Mouse (Mus musculus) hindbrain, embryonic 10.5 days (tissue): ENCODE measurements around the gene Inpp4b. TPM values are rescaled to one million over a fixed set of nuclear protein-coding genes. Genes with fewer than 3 reads are reported as not detected.
"Not testable (repeated sequence)": the region's sequence is repeated elsewhere in the genome, so short reads cannot be mapped to it uniquely, and the experiment has no call there.

Experiments
- DNase-seq: peaks from one replicate; pipeline ENCODE4 v3.0.0-alpha.2; 2017; ENCODE audit warnings: low spot score
- H3K27ac ChIP-seq: fragments of 300-500 bp; sonication (generic); 2 replicates; pipeline ENCODE4 v1.5.1; 2016; ENCODE audit warnings: mild to moderate bottlenecking, moderate library complexity
- H3K27me3 ChIP-seq: fragments of 300-500 bp; sonication (generic); 2 replicates; pipeline ENCODE4 v1.6.1; 2016; ENCODE audit warnings: mild to moderate bottlenecking; ENCODE audit not compliant: poor library complexity, insufficient read depth, severe bottlenecking
- H3K36me3 ChIP-seq: fragments of 300-500 bp; sonication (generic); 2 replicates; pipeline ENCODE4 v1.6.1; 2016; ENCODE audit warnings: mild to moderate bottlenecking, moderate library complexity
- H3K4me1 ChIP-seq: fragments of 300-500 bp; sonication (generic); replicated peaks from 2 replicates; pipeline ENCODE4 v1.6.1; 2016; ENCODE audit warnings: mild to moderate bottlenecking
- H3K4me3 ChIP-seq: fragments of 300-500 bp; sonication (generic); 2 replicates; pipeline ENCODE4 v1.5.1; 2016; ENCODE audit warnings: mild to moderate bottlenecking, moderate library complexity
- H3K9me3 ChIP-seq: fragments of 300-500 bp; sonication (generic); 2 replicates; pipeline ENCODE4 v1.6.1; 2016; ENCODE audit warnings: mild to moderate bottlenecking, moderate library complexity
- WGBS: fragments of 180-500 bp; shearing (Covaris S2); methylation state at CpG from one replicate; pipeline ENCODE4 v1.1.7; 2016; 5-methylcytosine and 5-hydroxymethylcytosine counted together
- polyA plus RNA-seq: library from polyadenylated mRNA; unstranded; fragments of >200 nt; fragmentation: Nextera tagmentation; extraction: Ambion mirVana; gene quantifications from 2 replicates; pipeline ENCODE4 v1.2.1, GENCODE M21; 2016

The Inpp4b gene
- polyA plus RNA-seq, 1 experiment from 2014 or later, result 3.0 TPM

DNA sequence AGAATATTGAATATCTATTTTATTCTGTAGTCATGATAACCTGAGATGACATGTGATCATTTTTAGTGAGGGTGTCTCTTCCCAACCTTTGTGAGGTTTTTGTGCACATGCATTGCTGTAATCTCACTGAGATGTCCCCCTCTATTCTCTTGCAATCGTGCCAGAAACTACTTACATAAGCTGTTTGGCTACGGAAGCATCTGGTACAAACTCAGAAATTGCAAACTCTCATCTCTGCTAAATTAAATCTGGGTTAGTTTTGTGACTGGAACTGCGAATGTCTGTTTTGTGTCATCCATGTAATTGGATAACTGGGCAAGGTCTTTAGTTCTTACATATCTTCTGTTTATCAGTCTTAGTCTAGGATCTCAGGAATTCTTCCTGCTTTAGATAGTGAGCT lies 725.3 kb downstream of the Inpp4b start:
- H3K4me3 ChIP-seq, result no peak overlapping the region
- WGBS, result 92% methylated on average over 3 of the region's 3 CpGs
- H3K36me3 ChIP-seq, result no peaks in the 10 kb centered on the region
- H3K4me1 ChIP-seq, result no peaks in the 10 kb centered on the region
- no peaks in the 10 kb centered on the region for H3K9me3 ChIP-seq
- no peaks in the 10 kb centered on the region for H3K27me3 ChIP-seq
- no peak for DNase-seq
- no peak overlapping the region for H3K27ac ChIP-seq

DNA sequence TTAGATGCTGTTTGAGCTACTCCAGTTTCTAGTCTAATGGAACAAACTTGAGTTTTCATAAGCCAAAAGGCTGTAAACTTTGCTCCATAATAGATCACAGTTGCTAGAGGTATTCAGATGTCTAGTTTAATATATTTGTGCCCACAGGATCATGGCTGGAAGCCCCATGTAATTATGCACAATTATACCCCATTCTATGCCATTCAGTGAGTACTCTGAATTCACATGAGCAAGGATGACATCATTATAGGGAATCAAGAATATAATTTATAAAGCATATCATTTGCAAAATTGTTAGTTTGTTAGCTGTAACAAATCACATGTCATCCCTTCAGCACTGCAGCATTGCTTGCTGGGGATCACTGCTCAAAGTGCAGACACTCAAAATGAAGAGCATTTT lies 736.9 kb downstream of the Inpp4b start:
- H3K27me3 ChIP-seq, result no peaks in the 10 kb centered on the region
- no peaks in the 10 kb centered on the region for H3K36me3 ChIP-seq
- 0 out of 2 replicates have a peak, but pooled peaks cover 6% of the 10 kb centered on the region for H3K9me3 ChIP-seq
- H3K4me3 ChIP-seq, result no peak overlapping the region
- DNase-seq, result no peak
- no peaks in the 10 kb centered on the region for H3K4me1 ChIP-seq
- no peak overlapping the region for H3K27ac ChIP-seq

- H3K4me1 ChIP-seq, H3K4me3 ChIP-seq, H3K9me3 ChIP-seq, H3K36me3 ChIP-seq, H3K27me3 ChIP-seq, H3K27ac ChIP-seq, DNase-seq: not testable (repeated sequence)
- 94% methylated on average over 7 of the region's 7 CpGs for WGBS
Observed at GRCm38 (mm10) chr8:82086631-82087030, 744.3 kb downstream of the Inpp4b start.

DNA sequence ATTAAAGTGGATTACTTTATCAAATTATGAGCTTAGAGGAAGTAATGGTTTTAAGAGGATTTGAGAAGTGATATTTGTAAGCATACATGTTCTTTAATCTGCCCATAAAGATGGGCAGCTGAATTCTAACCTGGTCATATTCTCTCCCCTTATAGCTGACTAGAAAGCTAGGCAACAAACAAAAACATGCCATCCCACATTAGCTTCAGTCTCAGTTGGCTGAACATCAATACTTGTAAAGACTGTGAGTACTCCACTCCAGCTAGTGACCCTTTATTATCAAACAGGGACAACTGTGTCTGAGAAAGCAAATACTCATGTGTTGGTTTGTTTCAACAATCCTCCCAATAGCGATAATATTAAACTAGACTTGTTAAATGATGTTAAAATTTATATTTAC lies 748.5 kb downstream of the Inpp4b start:
- Histone ChIP-seq H3K27me3 (no peaks in the 10 kb centered on the region), H3K36me3 (no peaks in the 10 kb centered on the region), H3K4me3 (no peak overlapping the region), H3K4me1 (no peaks in the 10 kb centered on the region), H3K9me3 (no peaks in the 10 kb centered on the region), H3K27ac (no peak overlapping the region)
- DNase-seq, result no peak
- 84% methylated on average over 1 of the region's 1 CpGs for WGBS

GRCm38 (mm10) chr8:82093274-82093673 lies 750.9 kb downstream of the Inpp4b start:
- H3K27me3 ChIP-seq, result no peaks in the 10 kb centered on the region
- H3K4me3 ChIP-seq, result no peak overlapping the region
- no peaks in the 10 kb centered on the region for H3K4me1 ChIP-seq
- H3K27ac ChIP-seq, result no peak overlapping the region
- no peaks in the 10 kb centered on the region for H3K36me3 ChIP-seq
- no peak for DNase-seq
- H3K9me3 ChIP-seq, result no peaks in the 10 kb centered on the region

- H3K36me3 ChIP-seq, result no peaks in the 10 kb centered on the region
- H3K27me3 ChIP-seq, result no peaks in the 10 kb centered on the region
- no peak overlapping the region for H3K4me3 ChIP-seq
- no peaks in the 10 kb centered on the region for H3K4me1 ChIP-seq
- no peak overlapping the region for H3K27ac ChIP-seq
- no peak for DNase-seq
- no peaks in the 10 kb centered on the region for H3K9me3 ChIP-seq
Observed at GRCm38 (mm10) chr8:82104560-82104959, 762.2 kb downstream of the Inpp4b start.

DNA sequence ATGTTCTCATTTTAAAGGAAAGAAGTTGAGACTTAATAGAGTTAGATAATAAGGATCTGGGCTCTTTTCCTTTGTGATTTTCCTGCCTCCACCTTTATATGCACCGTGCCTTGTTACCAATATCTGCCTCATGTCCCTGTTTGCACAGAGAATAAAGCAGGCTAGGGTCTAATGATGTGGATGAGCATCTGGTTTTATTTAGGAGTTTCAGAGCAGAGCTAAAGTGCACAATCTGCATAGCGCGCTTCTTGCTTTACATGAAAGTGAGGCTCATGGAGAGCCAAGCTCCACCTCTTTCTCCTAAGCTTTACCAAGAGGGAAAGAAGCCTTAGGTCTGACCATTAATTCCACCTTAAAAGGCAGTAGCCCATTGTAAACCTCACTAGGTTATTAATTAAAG lies 763.8 kb downstream of the Inpp4b start:
- DNase-seq, result no peak

DNA sequence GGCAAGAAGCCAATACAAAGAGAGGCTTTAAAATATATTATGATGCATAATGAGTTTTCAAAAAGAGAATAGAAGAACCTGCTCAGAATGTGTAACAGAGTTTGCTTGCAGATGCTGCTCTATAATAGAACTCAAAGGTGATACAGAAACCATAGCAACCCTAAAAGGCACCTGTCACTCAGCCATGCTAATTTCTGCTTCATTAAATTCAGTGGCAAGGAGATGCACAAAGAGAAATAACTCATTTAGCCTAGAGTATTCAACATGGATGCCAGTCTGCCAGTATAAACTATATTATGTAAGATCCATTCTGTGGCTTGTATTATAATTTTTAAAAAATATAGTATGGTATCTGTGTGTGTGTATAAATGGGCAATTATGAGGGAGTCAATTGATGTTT lies 807.9 kb downstream of the Inpp4b start:
- Histone ChIP-seq H3K4me1 (no peaks in the 10 kb centered on the region), H3K27me3 (no peaks in the 10 kb centered on the region), H3K9me3 (peaks cover 12% of the 10 kb centered on the region), H3K4me3 (no peak overlapping the region), H3K27ac (no peak overlapping the region), H3K36me3 (no peaks in the 10 kb centered on the region)
- DNase-seq, result no peak

More for the DNA sequence above, 763.8 kb downstream of the Inpp4b start:
- H3K36me3 ChIP-seq, result no peaks in the 10 kb centered on the region
- no peak overlapping the region for H3K27ac ChIP-seq
- H3K9me3 ChIP-seq, result no peaks in the 10 kb centered on the region
- 78% methylated on average over 3 of the region's 3 CpGs for WGBS
- H3K4me3 ChIP-seq, result no peak overlapping the region
- no peaks in the 10 kb centered on the region for H3K27me3 ChIP-seq
- no peaks in the 10 kb centered on the region for H3K4me1 ChIP-seq

DNA sequence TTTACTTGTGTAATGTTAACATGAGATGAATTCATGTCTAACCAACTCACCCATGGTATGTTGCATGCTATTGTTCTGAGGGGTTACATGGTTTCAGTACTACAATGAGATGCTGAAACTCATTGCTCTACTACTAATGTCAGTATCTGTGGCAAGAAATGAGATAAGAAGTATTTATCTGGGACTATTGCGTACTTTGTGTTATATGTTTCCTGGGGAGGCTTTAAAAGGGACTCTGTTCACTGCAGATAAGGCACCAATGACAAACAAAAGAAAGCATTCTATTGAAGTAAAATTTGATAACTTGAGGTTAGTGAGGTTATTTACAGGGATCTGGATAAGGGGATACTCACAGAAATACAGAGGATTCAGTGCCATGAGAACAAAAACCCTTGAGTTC lies 815.6 kb downstream of the Inpp4b start:
- Histone ChIP-seq H3K4me3 (no peak overlapping the region), H3K36me3 (no peaks in the 10 kb centered on the region), H3K27ac (no peak overlapping the region), H3K4me1 (no peaks in the 10 kb centered on the region), H3K9me3 (peaks cover 10% of the 10 kb centered on the region), H3K27me3 (no peaks in the 10 kb centered on the region)
- no peak for DNase-seq
- 89% methylated on average over 1 of the region's 1 CpGs for WGBS
